Mouse (Mus musculus) myocyte (in vitro differentiated cells): ENCODE data around the gene Iqschfp. TPM values are rescaled to one million over a fixed set of nuclear protein-coding genes. Genes with fewer than 3 reads are reported as not detected.
A peak's percentile ranks its signal among the peaks of the same experiment; 100 is the strongest.

Source experiments
- H3K27me3 ChIP-seq: one replicate; pipeline ENCODE4 v1.6.1; 2011; ENCODE audit not compliant: control insufficient read depth, insufficient read depth, insufficient read length
- H3K36me3 ChIP-seq: one replicate; pipeline ENCODE4 v1.6.1; 2011; ENCODE audit not compliant: control insufficient read depth, insufficient read depth
- H3K4me2 ChIP-seq: one replicate; pipeline ENCODE4 v1.6.1; 2011; ENCODE audit warnings: low read depth, control low read depth
- H3K4me3 ChIP-seq: one replicate; pipeline ENCODE4 v1.5.1; 2011; ENCODE audit warnings: mild to moderate bottlenecking, control low read depth, moderate library complexity
- H3K79me2 ChIP-seq: one replicate; pipeline ENCODE4 v1.6.1; 2011; ENCODE audit not compliant: control insufficient read depth, insufficient read depth
- H3ac ChIP-seq: one replicate; pipeline ENCODE4 v1.6.1; 2011; ENCODE audit not compliant: control insufficient read depth, insufficient read length
- CEBPB ChIP-seq: IDR thresholded peaks from 2 replicates; pipeline ENCODE4 v1.6.1; 2011; ENCODE audit warnings: mild to moderate bottlenecking, moderate library complexity; ENCODE audit not compliant: poor library complexity, insufficient read depth, severe bottlenecking
- E2F4 ChIP-seq: IDR thresholded peaks from one replicate; pipeline ENCODE4 v1.6.1; 2011; ENCODE audit warnings: mild to moderate bottlenecking, control low read depth, moderate library complexity; ENCODE audit not compliant: insufficient read depth
- MAX ChIP-seq: IDR thresholded peaks from one replicate; pipeline ENCODE4 v1.6.1; 2011; ENCODE audit warnings: low read depth, mild to moderate bottlenecking, control low read depth
- MYOD1 ChIP-seq, 3 experiments: IDR thresholded peaks; one replicate each; pipeline ENCODE4 v1.6.1; 2011; ENCODE audit warnings: control low read depth in 2 of 3, low read depth in 2 of 3, mild to moderate bottlenecking in 2 of 3, moderate library complexity in 1 of 3; ENCODE audit not compliant: insufficient read length in 2 of 3, control insufficient read depth in 1 of 3
- MYOG ChIP-seq, 3 experiments: IDR thresholded peaks; one replicate each; pipeline ENCODE4 v1.6.1; 2011; ENCODE audit warnings: control low read depth in 2 of 3, low read depth in 2 of 3, mild to moderate bottlenecking in 2 of 3; ENCODE audit not compliant: insufficient read length in 2 of 3, control insufficient read depth in 1 of 3, insufficient read depth in 1 of 3
- POLR2A ChIP-seq: IDR thresholded peaks from one replicate; pipeline ENCODE4 v1.6.1; 2011; ENCODE audit warnings: low read depth, mild to moderate bottlenecking, control low read depth, moderate library complexity; ENCODE audit not compliant: insufficient read length
- POLR2AphosphoS2 ChIP-seq: IDR thresholded peaks from one replicate; pipeline ENCODE4 v1.6.1; 2011; ENCODE audit warnings: low read depth, control low read depth; ENCODE audit not compliant: insufficient read length
- REST ChIP-seq: IDR thresholded peaks from one replicate; pipeline ENCODE4 v1.6.1; 2011; ENCODE audit warnings: mild to moderate bottlenecking, control low read depth, moderate library complexity; ENCODE audit not compliant: insufficient read depth, insufficient read length
- SRF ChIP-seq: IDR thresholded peaks from one replicate; pipeline ENCODE4 v1.6.1; 2011; ENCODE audit warnings: low read depth; ENCODE audit not compliant: control insufficient read depth, insufficient read length
- TCF12 ChIP-seq: IDR thresholded peaks from one replicate; pipeline ENCODE4 v1.6.1; 2011; ENCODE audit warnings: mild to moderate bottlenecking, control low read depth; ENCODE audit not compliant: poor library complexity, insufficient read depth, severe bottlenecking
- TCF3 ChIP-seq: IDR thresholded peaks from one replicate; pipeline ENCODE4 v1.6.1; 2011; ENCODE audit warnings: low read depth, control low read depth; ENCODE audit not compliant: insufficient read length
- USF1 ChIP-seq: IDR thresholded peaks from one replicate; pipeline ENCODE4 v1.6.1; 2011; ENCODE audit warnings: low read depth, mild to moderate bottlenecking, control low read depth, moderate library complexity
- polyA plus RNA-seq: library from polyadenylated mRNA; unstranded; fragments of >200 nt; fragmentation: generic; extraction: Trizol; gene quantifications from one replicate; pipeline ENCODE4 v1.2.1, GENCODE M21; 2012; ENCODE audit warnings: missing spikeins

The Iqschfp gene
- polyA plus RNA-seq, 1 experiment: not detected

DNA sequence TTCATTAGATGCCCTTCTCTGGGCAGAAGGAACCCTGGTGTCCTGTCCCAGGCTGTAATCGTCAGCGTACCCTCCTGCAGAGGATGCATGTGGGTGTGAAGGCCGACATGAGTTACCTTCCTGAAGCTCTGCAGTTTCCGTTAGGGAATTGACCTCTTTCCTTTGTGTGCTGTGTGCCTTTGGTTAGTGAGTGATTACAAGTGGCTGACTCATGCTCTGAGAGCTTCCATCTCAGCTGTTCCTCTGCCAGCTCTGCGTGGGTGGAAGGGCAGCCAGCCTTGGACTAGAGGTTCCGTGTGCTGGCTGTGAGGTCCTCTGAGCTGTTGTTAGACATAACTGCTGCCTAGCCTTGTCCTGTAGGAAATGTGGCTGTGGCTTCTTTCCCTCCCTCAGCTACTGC lies 616.6 kb downstream of the Iqschfp start:
- Histone ChIP-seq H3K4me2 (peak overlapping the region; percentile 75), H3K79me2 (peaks cover 79% of the 10 kb centered on the region), H3ac (no peak overlapping the region), H3K4me3 (no peak overlapping the region), H3K36me3 (no peaks in the 10 kb centered on the region), H3K27me3 (no peaks in the 10 kb centered on the region)
- TF ChIP-seq POLR2AphosphoS2 (no peak), TCF12 (peak; percentile 65), POLR2A (peak; percentile 41), MYOD1 (IDR thresholded peaks at IDR 0.05; ENCODE audit: control insufficient read depth in 1 of 3, insufficient read length in 2 of 3, low read depth in 2 of 3) (peak in 2 of 3 experiments; percentile 95 to 96), USF1 (no peak), E2F4 (no peak), MAX (peak; percentile 36), MYOG (IDR thresholded peaks at IDR 0.05; ENCODE audit: control insufficient read depth in 1 of 3, insufficient read depth in 1 of 3, insufficient read length in 2 of 3, low read depth in 2 of 3) (peak; percentile 87 to 96 (median 88)), CEBPB (peak; percentile 64), REST (no peak), TCF3 (peak; percentile 47), SRF (no peak)

DNA sequence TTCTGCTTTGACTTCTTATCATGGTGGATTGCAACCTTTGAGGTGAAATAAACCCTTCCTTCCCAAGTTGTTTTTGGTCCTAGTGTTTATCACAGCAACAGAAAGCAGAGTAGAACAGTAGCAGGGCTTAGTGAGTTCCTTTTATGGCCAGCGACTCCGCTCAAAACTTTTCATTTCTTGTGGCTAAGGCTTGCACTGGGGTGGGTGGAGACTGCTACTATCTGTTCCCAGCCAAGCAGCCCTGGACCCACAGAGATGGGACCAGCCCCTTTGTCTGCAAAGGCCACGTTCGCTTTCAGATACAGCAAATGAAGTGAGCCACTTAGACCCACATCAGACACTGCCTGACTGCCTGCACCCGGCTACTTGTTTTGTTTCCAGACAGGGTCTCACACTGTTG lies 618.8 kb downstream of the Iqschfp start:
- H3K79me2 ChIP-seq: peaks cover 75% of the 10 kb centered on the region
- no peaks in the 10 kb centered on the region for H3K27me3 ChIP-seq
- no peaks in the 10 kb centered on the region for H3K36me3 ChIP-seq
- H3K4me2 ChIP-seq: no peak overlapping the region
- H3ac ChIP-seq: no peak overlapping the region
- no peak overlapping the region for H3K4me3 ChIP-seq
- TF ChIP-seq TCF12: no peak
- no peak for TF ChIP-seq SRF
- TF ChIP-seq E2F4: no peak
- TF ChIP-seq TCF3: no peak
- TF ChIP-seq MYOD1 (IDR thresholded peaks at IDR 0.05; ENCODE audit: control insufficient read depth in 1 of 3, insufficient read length in 2 of 3, low read depth in 2 of 3): no peak
- no peak for TF ChIP-seq CEBPB
- no peak for TF ChIP-seq MAX
- no peak for TF ChIP-seq POLR2A
- TF ChIP-seq POLR2AphosphoS2: no peak
- no peak for TF ChIP-seq USF1
- TF ChIP-seq REST: no peak
- TF ChIP-seq MYOG (IDR thresholded peaks at IDR 0.05; ENCODE audit: control insufficient read depth in 1 of 3, insufficient read depth in 1 of 3, insufficient read length in 2 of 3, low read depth in 2 of 3): no peak

DNA sequence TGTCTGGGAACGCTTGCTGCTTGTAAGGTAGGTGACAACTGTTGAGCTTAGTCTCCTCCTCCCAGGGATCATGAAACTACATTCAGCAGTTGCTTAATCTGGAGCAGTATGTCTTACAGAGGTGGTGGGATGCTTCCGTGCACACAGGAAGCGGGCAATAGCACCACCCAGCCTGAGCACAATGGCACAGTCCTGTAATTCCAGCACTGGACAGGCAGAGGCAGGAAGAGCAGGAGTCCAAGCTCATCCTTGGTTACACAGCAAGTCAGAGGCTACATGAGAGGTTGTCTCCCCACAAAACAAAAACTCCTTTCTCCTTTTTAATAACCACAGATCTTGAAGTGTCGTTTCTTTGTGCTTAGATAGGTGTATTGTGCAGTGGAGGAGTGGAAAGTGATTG lies 619.7 kb downstream of the Iqschfp start:
- no peaks in the 10 kb centered on the region for H3K27me3 ChIP-seq
- H3K4me2 ChIP-seq: no peak overlapping the region
- H3K36me3 ChIP-seq: no peaks in the 10 kb centered on the region
- TF ChIP-seq MYOD1 (IDR thresholded peaks at IDR 0.05; ENCODE audit: control insufficient read depth in 1 of 3, insufficient read length in 2 of 3, low read depth in 2 of 3) (no peak), MYOG (IDR thresholded peaks at IDR 0.05; ENCODE audit: control insufficient read depth in 1 of 3, insufficient read depth in 1 of 3, insufficient read length in 2 of 3, low read depth in 2 of 3) (no peak), POLR2A (no peak), CEBPB (no peak), REST (no peak), SRF (no peak), MAX (no peak), POLR2AphosphoS2 (no peak)
- peaks cover 74% of the 10 kb centered on the region for H3K79me2 ChIP-seq
- no peak overlapping the region for H3ac ChIP-seq
- H3K4me3 ChIP-seq: no peak overlapping the region

DNA sequence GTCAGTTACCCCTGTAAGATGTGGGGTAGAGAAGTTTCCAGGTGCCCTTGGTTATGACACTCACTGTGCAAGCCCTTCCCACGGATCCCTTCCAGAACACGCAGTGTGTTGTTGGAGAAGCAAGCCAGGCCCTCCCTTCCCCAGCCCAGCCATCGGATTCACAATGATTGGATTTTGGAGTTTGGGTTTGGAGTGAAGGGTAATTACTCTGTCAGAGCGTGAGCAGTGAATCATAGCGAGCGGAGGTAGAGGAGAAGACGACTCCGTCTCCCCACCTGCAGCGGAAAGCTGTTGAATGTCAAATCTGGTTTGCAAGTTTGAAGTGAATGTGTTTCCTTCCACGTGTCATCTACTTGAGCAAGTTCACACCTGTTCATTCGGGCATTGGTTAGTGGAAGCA lies 620.3 kb downstream of the Iqschfp start:
- no peak for TF ChIP-seq CEBPB
- no peak for TF ChIP-seq USF1
- no peak for TF ChIP-seq TCF3
- no peak for TF ChIP-seq E2F4
- no peak for TF ChIP-seq MYOD1 (IDR thresholded peaks at IDR 0.05; ENCODE audit: control insufficient read depth in 1 of 3, insufficient read length in 2 of 3, low read depth in 2 of 3)
- no peak for TF ChIP-seq TCF12
- no peak for TF ChIP-seq MAX
- TF ChIP-seq POLR2AphosphoS2: no peak
- TF ChIP-seq MYOG (IDR thresholded peaks at IDR 0.05; ENCODE audit: control insufficient read depth in 1 of 3, insufficient read depth in 1 of 3, insufficient read length in 2 of 3, low read depth in 2 of 3): no peak
- TF ChIP-seq POLR2A: no peak
- TF ChIP-seq SRF: no peak
- no peak for TF ChIP-seq REST
- no peak overlapping the region for H3K4me2 ChIP-seq
- no peak overlapping the region for H3K4me3 ChIP-seq
- H3K79me2 ChIP-seq: peaks cover 73% of the 10 kb centered on the region
- H3K27me3 ChIP-seq: no peaks in the 10 kb centered on the region
- no peak overlapping the region for H3ac ChIP-seq
- no peaks in the 10 kb centered on the region for H3K36me3 ChIP-seq

DNA sequence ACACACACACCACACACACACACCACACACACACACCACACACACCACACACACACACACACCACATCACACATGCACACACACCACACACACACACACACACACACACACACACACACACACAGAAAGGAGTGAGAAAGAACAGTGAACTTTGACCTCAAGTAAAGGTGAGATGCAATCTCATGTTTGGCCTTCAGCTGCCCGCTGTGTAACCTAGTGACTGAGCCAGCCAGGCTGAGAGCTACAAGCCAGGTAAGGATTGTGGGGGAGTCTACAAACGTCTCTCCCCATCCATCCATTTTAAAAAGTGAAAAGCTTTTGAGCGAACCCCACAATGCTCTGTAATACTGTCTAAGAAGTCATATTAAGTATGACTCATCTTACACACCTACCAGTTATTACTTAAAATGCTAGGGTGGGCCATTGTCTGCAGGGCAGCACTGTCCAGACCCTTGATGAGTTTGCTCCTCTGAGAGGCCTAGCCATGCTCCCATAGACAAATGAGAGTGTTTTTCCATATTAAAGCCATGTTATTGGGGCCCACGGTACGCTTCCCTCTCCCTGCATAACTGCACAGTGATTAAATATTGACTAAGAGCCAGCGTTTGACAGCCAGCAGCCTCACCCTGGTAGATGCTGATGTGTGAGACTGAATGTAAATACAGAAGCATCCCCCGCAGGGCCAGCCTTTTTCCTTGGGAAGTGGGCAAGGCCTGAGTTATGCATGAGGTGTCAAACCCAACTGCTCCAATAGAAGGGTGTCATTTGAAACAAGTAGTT lies 621.5 kb downstream of the Iqschfp start:
- TF ChIP-seq USF1 (no peak), MYOD1 (IDR thresholded peaks at IDR 0.05; ENCODE audit: control insufficient read depth in 1 of 3, insufficient read length in 2 of 3, low read depth in 2 of 3) (no peak), POLR2AphosphoS2 (no peak)
- no peak overlapping the region for H3ac ChIP-seq
- H3K36me3 ChIP-seq: no peaks in the 10 kb centered on the region
- H3K27me3 ChIP-seq: no peaks in the 10 kb centered on the region
- H3K79me2 ChIP-seq: peaks cover 77% of the 10 kb centered on the region
- H3K4me3 ChIP-seq: no peak overlapping the region
- no peak overlapping the region for H3K4me2 ChIP-seq
